Mouse (Mus musculus) C2C12 (cell line): Measurements from ENCODE around the gene Cdh24. TPM values are rescaled to one million over a fixed set of nuclear protein-coding genes. Genes with fewer than 3 reads are reported as not detected.

Experiments
- H3K27me3 ChIP-seq: one replicate; pipeline ENCODE4 v1.6.1; 2011; ENCODE audit not compliant: control insufficient read depth, insufficient read depth, insufficient read length
- H3K36me3 ChIP-seq: one replicate; pipeline ENCODE4 v1.6.1; 2011; ENCODE audit not compliant: control insufficient read depth, insufficient read depth
- H3K4me3 ChIP-seq: one replicate; pipeline ENCODE4 v1.5.1; 2011; ENCODE audit warnings: mild to moderate bottlenecking, control low read depth; ENCODE audit not compliant: poor library complexity, insufficient read depth, severe bottlenecking
- H3K79me2 ChIP-seq: one replicate; pipeline ENCODE4 v1.6.1; 2011; ENCODE audit not compliant: control insufficient read depth, insufficient read depth
- H3K79me3 ChIP-seq: one replicate; pipeline ENCODE4 v1.6.1; 2011; ENCODE audit warnings: low read depth, control low read depth
- H3ac ChIP-seq: one replicate; pipeline ENCODE3; 2011; ENCODE audit warnings: low read depth; ENCODE audit not compliant: control insufficient read depth, insufficient read length
- CEBPB ChIP-seq: IDR thresholded peaks from one replicate; pipeline ENCODE4 v1.6.1; 2011; ENCODE audit warnings: low read depth, mild to moderate bottlenecking, control low read depth, moderate library complexity
- CTCF ChIP-seq: IDR thresholded peaks from one replicate; pipeline ENCODE4 v1.5.1; 2011; ENCODE audit not compliant: control insufficient read depth, insufficient read depth, insufficient read length
- FOSL1 ChIP-seq: IDR thresholded peaks from one replicate; pipeline ENCODE4 v1.8.0; 2011; ENCODE audit warnings: mild to moderate bottlenecking, low read length; ENCODE audit not compliant: poor library complexity, insufficient read depth, severe bottlenecking
- MAX ChIP-seq: IDR thresholded peaks from one replicate; pipeline ENCODE4 v1.6.1; 2011; ENCODE audit warnings: mild to moderate bottlenecking, control low read depth
- MYOD1 ChIP-seq: IDR thresholded peaks from one replicate; pipeline ENCODE4 v1.6.1; 2011; ENCODE audit warnings: low read depth; ENCODE audit not compliant: control insufficient read depth, insufficient read length
- MYOG ChIP-seq: IDR thresholded peaks from one replicate; pipeline ENCODE4 v1.6.1; 2011; ENCODE audit not compliant: control insufficient read depth, insufficient read length; ENCODE audit errors: extremely low read depth
- USF1 ChIP-seq: IDR thresholded peaks from one replicate; pipeline ENCODE4 v1.6.1; 2011; ENCODE audit warnings: low read depth, mild to moderate bottlenecking, control low read depth, moderate library complexity
- long read RNA-seq, 2 experiments: library from polyadenylated mRNA; unstranded; transcript quantifications; one replicate each; pipeline ENCODE4 v2.0.0; 2019 to 2020
- polyA plus RNA-seq: library from polyadenylated mRNA; unstranded; fragments of >200 nt; fragmentation: generic; extraction: Trizol; gene quantifications from one replicate; pipeline ENCODE4 v1.2.1, GENCODE M21; 2012; ENCODE audit warnings: missing spikeins

The Cdh24 gene
- polyA plus RNA-seq, result 4.6 TPM
- long read RNA-seq, experiment 1, partial matches to known transcripts, result 0 of 1 reads
- long read RNA-seq, experiment 1, other reads (novel, unspliced or antisense), result 1 of 1 reads
- long read RNA-seq, experiment 2, partial matches to known transcripts, result 0 of 1 reads
- long read RNA-seq, experiment 2, other reads (novel, unspliced or antisense), result 1 of 1 reads

- Histone ChIP-seq H3K36me3 (peaks cover 43% of the 10 kb centered on the region), H3K79me2 (no peaks in the 10 kb centered on the region), H3K4me3 (peak within 1 kb of the TSS; percentile 36), H3K27me3 (no peaks in the 10 kb centered on the region), H3ac (peak within 1 kb of the TSS; percentile 89), H3K79me3 (no peaks in the 10 kb centered on the region)
- TF ChIP-seq CTCF (peak; percentile 59), CEBPB (no peak)
These were observed at the start of gene Cdh24 for GRCm38 (mm10) chr14:54641305-54641969. Gene Cdh24, minus strand, starts transcription at chr14:54641364.

GRCm38 (mm10) chr14:54687251-54687650 is 46.1 kb upstream of the Cdh24 start:
- peaks cover 33% of the 10 kb centered on the region for H3K36me3 ChIP-seq
- peak overlapping the region; percentile 98 for H3K4me3 ChIP-seq
- peaks cover 59% of the 10 kb centered on the region for H3K79me3 ChIP-seq
- H3ac ChIP-seq, result peak overlapping the region; percentile 57
- peaks cover 74% of the 10 kb centered on the region for H3K79me2 ChIP-seq
- H3K27me3 ChIP-seq, result no peaks in the 10 kb centered on the region
- TF ChIP-seq CEBPB (no peak), FOSL1 (no peak), USF1 (no peak), MYOG (no peak), MYOD1 (no peak), CTCF (no peak), MAX (no peak)

- TF ChIP-seq CEBPB (no peak), USF1 (no peak), CTCF (no peak), FOSL1 (no peak), MAX (no peak), MYOG (no peak), MYOD1 (no peak)
- peaks cover 38% of the 10 kb centered on the region for H3K36me3 ChIP-seq
- H3ac ChIP-seq, result peak within 1 kb of the TSS; percentile 75
- peak within 1 kb of the TSS; percentile 98 for H3K4me3 ChIP-seq
- H3K79me3 ChIP-seq, result peaks cover 65% of the 10 kb centered on the region
- peaks cover 80% of the 10 kb centered on the region for H3K79me2 ChIP-seq
- H3K27me3 ChIP-seq, result no peaks in the 10 kb centered on the region
These were observed 45.5 kb upstream of the Cdh24 start, which contains the start of gene Acin1 for GRCm38 (mm10) chr14:54686522-54687143. Gene Acin1, minus strand, starts transcription at chr14:54686931.

- Histone ChIP-seq H3K4me3 (peak within 1 kb of the TSS; percentile 98), H3ac (peak within 1 kb of the TSS; percentile 75), H3K36me3 (peaks cover 38% of the 10 kb centered on the region), H3K79me3 (peaks cover 65% of the 10 kb centered on the region), H3K79me2 (peaks cover 86% of the 10 kb centered on the region), H3K27me3 (no peaks in the 10 kb centered on the region)
- TF ChIP-seq MYOD1 (no peak), MAX (peak; percentile 28)
These were observed 44.9 kb upstream of the Cdh24 start, which contains the start of gene 1700123O20Rik for GRCm38 (mm10) chr14:54686063-54686521. Gene 1700123O20Rik, plus strand, starts transcription at chr14:54686216.

- no peak for TF ChIP-seq MYOD1
- TF ChIP-seq MYOG, result no peak
- TF ChIP-seq FOSL1, result no peak
- no peak for TF ChIP-seq USF1
- no peak for TF ChIP-seq CEBPB
- H3K79me2 ChIP-seq, result peaks cover 91% of the 10 kb centered on the region
- peaks cover 70% of the 10 kb centered on the region for H3K79me3 ChIP-seq
- H3ac ChIP-seq, result peak overlapping the region; percentile 63
- peak overlapping the region; percentile 98 for H3K4me3 ChIP-seq
- no peaks in the 10 kb centered on the region for H3K27me3 ChIP-seq
- peaks cover 34% of the 10 kb centered on the region for H3K36me3 ChIP-seq
These were observed 44.3 kb upstream of the Cdh24 start for GRCm38 (mm10) chr14:54685471-54685870.
